Mouse (Mus musculus): ENCODE results near the gene Hist1h4k. TPM values are rescaled to one million over a fixed set of nuclear protein-coding genes. Genes with fewer than 3 reads are reported as not detected.

Hist1h4k gene
- total RNA-seq (2015; ENCODE audit: low replicate concordance) (10.4 and 16.9 TPM in 2 replicates), total RNA-seq (2017; ENCODE audit: low replicate concordance) (714 and 903 TPM in 2 replicates)

DNA sequence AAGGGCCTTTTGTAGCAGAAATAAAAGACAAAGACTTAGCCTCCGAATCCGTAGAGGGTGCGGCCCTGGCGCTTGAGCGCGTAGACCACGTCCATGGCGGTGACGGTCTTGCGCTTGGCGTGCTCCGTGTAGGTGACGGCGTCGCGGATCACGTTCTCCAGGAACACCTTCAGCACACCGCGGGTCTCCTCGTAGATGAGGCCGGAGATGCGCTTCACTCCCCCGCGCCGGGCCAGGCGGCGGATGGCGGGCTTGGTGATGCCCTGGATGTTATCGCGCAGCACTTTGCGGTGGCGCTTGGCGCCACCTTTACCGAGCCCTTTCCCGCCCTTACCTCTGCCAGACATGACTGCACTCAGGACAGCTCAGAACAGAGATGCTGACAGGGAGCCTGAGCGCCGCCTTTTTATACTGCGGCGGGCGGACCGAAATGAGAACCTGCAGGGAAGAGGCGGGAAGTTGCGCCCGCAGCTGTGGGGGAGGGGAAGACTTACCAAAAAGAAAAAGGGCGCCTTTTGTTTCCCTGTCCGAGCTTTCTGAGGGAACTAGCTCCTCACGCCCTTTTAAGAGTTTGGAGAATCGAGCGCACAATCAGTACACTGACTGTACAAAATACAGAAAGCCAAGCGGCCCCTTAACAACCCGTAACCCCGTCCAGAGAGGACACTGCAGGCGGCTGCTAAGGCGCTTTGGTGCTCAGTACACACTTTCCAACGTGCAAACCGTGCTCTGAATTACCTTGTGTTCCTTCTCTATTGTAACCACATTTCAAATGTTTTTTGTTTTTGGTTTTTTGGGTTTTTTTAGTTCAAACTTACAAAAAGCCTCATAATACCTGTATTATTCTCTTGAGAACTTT, at the start of gene Hist1h4k:
Gene Hist1h4k, minus strand, starts transcription at position 347 of the 859 bp plus-strand sequence.
- ATAC-seq (replicated peaks; ENCODE audit: low FRiP score, poor library complexity, severe bottlenecking): peak; percentile 41

DNA sequence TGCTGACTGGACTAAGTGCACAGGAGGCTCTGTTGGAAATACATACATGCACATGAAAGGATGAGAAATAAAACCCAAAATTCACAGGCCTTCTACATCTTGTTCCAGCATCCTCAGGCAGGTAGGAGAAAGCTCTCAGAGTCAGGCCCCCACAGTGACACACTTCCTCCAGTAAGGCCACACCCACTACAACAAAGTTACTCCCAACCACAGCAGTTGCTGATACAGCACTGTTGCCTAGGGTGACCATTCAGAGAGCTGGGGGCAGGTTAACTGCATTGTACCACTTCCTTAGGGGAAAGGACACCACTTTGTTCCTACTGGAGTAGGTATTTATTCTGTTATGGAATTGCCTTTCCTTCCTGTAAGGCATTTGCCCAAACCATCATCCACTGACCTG, 46.9 kb upstream of the Hist1h4k start:
- ATAC-seq (replicated peaks; ENCODE audit: low FRiP score, poor library complexity, severe bottlenecking): peak; percentile 84

DNA sequence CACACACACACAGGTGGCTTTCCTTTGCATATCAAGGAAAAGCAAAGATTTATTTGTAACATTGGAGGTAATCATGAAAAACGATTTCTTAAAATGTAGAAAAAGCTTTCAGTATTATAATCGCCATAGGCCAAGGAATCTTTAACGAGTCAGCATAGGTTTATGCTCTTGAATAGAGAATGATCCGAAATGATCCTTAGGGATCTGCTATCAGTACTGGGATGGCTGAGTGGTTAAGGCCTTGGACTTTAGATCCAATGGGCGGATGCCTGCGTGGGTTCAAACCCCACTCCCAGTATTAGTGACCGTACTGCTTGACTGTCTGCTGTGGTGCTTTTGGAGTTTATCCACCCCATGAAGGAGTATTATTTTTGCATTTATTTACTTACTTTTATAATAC, 45.3 kb upstream of the Hist1h4k start:
- no peak for ATAC-seq (replicated peaks; ENCODE audit: low FRiP score, poor library complexity, severe bottlenecking)

DNA sequence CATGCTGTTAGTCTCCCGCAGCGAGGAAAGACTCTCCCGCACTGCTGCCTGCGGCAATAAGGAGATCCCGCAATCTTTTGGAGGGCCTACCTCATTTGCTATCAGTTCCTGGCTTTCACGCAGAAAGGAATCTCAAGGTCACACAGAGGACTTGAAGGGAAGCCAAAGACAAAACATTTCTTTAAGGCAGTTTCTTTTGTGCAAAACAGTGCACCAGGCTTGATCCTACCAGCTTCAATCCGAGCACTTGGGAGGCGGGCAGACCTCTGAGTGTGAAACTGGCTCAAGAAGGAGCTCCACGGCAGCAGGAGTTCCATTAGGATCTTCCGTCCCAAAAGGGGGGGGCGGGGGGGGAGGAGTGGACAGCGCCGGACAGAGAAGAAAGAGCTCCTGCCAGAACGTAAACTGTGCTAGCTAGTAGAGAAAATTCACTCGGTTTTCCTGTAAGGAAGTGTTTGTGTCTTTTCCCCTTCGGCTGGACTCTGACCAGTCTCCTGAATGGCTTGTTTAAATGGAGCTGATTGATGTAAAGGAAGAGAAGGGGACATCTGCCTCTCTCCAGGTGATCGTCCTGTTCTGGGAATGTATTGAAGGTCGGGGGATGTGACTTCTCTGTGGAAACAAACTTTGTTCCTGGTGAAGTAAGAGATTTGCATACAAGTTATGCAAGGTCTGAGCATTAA, 40.4 kb upstream of the Hist1h4k start:
- no peak for ATAC-seq (replicated peaks; ENCODE audit: low FRiP score, poor library complexity, severe bottlenecking)

DNA sequence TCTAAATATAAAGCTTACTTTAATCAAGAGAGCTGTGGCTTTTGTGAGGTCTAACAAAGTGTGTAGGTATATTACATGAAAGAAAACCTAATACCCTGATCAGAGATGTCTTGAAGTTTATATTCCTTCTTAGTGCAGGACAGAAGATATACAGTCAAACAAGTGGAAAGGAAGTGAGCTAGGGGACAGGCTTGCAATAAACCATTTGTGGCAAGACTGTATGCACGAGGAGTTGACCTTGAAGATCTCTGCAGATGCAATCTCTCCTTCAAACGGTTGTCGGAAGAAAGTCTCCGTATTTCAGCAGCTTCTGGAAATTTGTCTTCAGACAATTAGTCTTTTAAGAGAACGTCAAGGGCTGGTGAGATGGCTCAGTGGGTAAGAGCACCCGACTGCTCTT, 39.6 kb upstream of the Hist1h4k start:
- no peak for ATAC-seq (replicated peaks; ENCODE audit: low FRiP score, poor library complexity, severe bottlenecking)

DNA sequence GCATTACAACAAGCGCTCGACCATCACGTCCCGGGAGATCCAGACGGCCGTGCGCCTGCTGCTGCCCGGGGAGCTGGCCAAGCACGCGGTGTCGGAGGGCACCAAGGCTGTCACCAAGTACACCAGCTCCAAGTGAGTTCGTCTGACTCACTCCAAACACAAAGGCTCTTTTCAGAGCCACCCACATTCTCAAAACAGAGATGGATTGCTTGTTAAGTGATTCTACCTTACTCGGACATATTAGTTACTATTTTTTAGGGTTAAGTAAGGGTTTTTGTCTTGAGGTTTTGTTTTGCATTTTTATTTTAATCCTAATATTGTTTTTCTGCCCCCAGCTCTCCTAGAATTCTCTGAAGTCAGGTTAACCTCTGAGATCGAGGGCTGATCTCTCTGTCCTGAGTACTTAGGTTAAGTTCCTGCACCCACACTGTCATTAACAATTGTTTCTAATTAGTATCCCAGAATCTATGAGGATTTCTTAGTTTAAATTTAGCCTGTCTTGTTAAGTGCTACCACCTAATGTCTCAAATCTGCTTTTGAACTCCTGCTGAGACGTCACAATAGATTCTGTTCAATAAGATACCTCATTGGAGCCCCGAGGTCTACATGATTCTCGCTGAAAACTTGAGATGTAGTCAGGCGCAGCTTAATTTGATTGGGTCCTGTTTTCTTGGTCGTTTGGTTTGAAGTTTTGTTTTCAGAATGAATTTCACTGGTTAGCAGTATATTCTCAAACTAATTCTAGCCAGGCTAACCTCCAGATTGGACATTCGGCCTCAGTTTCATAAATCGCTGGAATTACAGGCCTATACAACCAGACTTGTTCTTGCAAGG, 37.7 kb upstream of the Hist1h4k start:
- no peak for ATAC-seq (replicated peaks; ENCODE audit: low FRiP score, poor library complexity, severe bottlenecking)

DNA sequence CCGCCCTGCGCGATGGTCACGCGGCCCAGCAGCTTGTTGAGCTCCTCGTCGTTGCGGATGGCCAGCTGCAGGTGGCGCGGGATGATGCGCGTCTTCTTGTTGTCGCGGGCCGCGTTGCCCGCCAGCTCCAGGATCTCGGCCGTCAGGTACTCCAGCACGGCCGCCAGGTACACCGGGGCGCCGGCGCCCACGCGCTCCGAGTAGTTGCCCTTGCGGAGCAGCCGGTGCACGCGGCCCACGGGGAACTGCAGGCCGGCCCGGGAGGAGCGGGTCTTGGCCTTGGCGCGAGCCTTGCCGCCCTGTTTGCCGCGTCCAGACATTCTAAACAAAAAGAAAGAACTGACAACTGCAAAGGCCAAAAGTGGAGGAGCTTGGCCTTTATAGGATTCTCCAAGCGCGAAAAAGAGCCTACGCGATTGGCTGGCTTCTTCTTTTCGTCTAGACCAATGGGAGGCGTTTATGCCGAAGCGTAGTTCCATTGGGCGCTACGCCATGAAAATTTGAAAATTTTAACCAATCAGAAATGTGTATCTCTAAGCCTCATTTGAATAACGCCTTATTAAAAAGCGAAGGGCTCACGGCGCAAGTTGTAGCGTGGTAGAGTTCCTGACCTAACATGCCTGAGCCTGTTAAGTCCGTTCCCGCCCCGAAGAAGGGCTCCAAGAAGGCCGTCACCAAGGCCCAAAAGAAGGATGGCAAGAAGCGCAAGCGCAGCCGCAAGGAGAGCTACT, 36.8 kb upstream of the Hist1h4k start, which contains the start of the genes Hist1h2an and Hist1h2bp:
Gene Hist1h2an, minus strand, starts transcription at position 320 of the 731 bp plus-strand sequence.
Gene Hist1h2bp, plus strand, starts transcription at position 563 of the 731 bp plus-strand sequence.
- ATAC-seq (replicated peaks; ENCODE audit: low FRiP score, poor library complexity, severe bottlenecking): peak; percentile 78

DNA sequence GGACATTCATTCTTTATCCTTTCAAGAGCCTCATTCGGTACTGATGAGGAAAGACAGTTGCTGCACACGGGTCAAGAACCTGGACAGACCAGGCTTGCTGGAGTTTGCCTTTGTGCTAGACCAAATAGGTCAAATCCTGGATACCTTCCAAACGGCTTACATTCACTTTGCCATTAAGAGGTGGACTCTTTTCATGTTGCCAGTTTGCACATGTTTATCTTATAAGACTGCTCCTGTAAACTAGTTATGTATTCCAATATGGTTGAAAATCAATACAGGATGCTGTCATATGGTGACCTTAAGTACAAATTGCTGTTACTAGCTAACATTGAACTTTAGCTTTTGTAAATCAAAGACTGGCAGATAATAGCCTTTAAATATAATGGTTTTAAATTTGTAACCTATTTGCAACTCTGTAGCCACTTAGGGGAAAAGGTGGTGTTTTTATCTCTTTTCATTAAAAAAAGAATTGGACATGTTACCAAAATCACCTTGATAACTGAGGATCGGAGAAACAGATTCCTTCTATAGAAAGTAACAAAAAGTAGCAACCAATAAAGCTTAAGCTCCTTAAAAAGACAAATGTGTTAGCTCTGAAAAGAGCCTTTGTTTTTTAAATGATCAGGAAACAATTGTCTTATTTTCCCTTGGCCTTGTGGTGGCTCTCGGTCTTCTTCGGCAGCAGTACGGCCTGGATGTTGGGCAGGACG, 36.0 kb upstream of the Hist1h4k start:
- peak; percentile 13 for ATAC-seq (replicated peaks; ENCODE audit: low FRiP score, poor library complexity, severe bottlenecking)

DNA sequence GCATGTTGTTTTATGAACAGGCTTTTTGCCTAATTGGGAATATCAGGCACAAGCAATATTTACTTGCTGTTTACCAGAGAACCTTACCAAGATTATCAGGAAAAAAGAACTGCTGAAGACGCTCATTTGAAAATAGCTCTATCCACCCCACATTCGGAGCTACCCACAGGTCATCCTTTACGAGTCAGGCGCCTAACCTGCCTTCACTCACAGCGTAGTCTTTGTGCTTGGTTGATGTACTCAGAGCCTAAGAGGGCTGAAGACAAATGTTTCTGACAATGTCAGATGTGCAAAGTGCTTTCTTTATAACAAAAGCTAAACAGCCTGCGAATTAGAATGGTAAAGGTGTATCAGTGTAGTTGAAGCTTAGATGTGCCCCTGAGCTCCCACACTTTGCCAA, 34.0 kb upstream of the Hist1h4k start:
- no peak for ATAC-seq (replicated peaks; ENCODE audit: low FRiP score, poor library complexity, severe bottlenecking)

DNA sequence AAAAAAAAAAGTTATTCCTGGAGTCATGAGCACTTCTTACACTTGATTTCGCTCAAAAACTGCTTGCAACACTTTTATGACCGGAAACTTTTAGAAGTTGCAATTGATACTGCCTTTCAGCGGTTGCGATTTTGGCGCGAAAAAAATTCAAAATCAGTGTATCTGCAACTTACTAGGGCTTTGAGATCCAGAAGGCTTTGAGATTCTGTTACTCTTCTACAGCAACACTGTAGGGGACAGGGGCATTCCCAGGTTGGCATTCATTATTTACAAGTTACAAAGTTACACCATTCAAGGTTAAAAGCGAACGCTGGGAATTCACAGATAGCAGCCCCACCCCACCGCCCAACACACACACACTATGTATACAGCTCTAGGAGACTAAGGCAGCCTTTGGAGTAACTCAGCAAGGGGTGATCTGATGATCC, 33.4 kb upstream of the Hist1h4k start:
- ATAC-seq (replicated peaks; ENCODE audit: low FRiP score, poor library complexity, severe bottlenecking): no peak

DNA sequence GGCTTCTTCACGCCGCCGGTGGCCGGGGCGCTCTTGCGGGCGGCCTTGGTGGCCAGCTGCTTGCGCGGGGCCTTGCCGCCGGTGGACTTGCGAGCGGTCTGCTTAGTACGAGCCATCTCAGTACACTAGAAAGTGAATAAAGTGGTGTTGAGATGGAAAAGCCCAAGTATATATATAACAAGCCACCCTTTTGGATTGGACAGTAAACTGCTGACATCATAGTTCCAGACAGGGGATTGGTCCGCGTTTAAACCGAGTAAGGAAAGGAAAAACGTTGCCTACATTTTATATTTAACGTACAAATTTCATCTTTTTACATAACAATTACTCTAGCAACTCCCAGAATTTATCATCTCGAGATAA, 32.9 kb upstream of the Hist1h4k start, which contains the start of gene Hist1h3i:
Gene Hist1h3i, minus strand, starts transcription at position 116 of the 363 bp plus-strand sequence.
- ATAC-seq (replicated peaks; ENCODE audit: low FRiP score, poor library complexity, severe bottlenecking): peak; percentile 27

DNA sequence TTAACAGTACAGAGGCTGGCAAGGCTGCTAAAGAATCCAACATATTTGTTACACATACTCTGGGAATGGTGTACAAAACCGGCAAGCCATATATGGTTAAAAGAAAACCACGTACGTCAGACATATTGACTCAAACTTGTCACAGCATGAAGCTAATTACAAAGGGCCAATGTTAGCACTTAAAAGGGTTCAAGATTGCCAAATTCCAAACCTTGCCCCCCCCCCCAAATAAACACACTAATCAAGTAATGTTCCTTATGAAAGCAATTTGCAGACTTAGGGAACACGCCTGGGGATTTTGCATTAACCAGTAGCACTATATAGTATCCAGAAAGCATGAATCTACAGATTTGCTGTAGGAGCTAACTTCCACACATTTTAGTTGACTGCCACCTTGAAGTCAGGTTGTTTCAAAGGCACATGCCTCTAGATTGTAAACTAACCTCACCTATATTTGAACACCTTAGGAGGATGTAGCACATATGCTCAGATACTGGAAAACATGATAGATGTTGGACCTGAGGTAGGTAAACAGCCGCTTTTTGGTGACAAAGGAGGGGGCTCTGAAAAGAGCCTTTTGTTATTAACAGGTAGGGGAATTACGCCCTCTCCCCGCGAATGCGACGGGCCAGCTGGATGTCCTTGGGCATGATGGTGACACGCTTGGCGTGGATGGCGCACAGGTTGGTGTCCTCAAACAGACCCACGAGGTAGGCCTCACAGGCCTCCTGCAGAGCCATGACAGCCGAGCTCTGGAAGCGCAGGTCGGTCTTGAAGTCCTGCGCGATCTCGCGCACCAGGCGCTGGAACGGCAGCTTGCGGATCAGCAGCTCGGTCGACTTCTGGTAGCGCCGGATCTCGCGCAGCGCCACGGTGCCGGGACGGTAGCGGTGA, 32.3 kb upstream of the Hist1h4k start:
- ATAC-seq (replicated peaks; ENCODE audit: low FRiP score, poor library complexity, severe bottlenecking): 0 out of 2 replicates have a peak, but pooled peaks have one; percentile 1

DNA sequence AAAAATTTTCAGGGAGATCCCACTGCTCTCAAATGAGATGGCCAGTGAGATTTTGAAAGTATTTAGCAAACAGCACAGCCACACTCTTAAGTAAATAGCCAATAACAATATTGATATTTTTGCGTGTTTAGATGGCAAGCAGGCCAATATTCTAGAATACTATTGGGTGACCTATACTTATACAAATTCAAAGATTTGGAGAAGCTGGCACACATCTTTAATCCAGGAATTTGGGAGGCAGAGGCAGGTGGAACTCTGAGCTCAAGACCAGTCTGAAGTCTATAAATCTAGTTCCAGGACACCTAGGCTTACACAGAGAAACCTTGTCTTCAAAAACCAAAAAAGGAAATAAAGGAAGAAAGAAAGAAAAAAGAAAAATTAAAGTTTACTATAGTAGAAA, 31.3 kb upstream of the Hist1h4k start:
- no peak for ATAC-seq (replicated peaks; ENCODE audit: low FRiP score, poor library complexity, severe bottlenecking)

DNA sequence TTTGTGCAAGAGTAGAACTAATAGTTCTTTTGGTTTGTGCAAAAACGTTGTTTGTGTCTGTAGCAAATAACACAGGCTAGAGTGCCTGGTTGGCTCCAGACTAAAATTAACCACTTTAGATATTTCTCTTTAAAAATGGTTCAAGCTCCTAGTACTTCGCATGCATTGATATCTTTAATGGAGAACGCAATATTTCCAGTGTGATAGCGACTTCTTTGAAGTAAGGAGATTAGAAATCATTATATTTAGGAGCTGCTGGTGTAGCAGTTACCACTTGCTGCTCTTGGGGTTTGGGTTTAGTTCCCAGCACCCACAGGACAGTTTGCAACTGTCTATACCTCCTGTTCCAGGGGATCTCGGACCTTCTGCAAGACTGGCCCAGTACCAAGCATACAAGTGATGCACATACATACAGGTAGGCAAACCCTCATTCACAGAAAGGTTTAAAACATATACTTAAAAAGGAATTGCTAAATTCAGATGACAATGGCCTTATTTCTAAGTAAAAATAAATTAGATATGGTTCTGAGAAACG, 30.8 kb upstream of the Hist1h4k start:
- no peak for ATAC-seq (replicated peaks; ENCODE audit: low FRiP score, poor library complexity, severe bottlenecking)

DNA sequence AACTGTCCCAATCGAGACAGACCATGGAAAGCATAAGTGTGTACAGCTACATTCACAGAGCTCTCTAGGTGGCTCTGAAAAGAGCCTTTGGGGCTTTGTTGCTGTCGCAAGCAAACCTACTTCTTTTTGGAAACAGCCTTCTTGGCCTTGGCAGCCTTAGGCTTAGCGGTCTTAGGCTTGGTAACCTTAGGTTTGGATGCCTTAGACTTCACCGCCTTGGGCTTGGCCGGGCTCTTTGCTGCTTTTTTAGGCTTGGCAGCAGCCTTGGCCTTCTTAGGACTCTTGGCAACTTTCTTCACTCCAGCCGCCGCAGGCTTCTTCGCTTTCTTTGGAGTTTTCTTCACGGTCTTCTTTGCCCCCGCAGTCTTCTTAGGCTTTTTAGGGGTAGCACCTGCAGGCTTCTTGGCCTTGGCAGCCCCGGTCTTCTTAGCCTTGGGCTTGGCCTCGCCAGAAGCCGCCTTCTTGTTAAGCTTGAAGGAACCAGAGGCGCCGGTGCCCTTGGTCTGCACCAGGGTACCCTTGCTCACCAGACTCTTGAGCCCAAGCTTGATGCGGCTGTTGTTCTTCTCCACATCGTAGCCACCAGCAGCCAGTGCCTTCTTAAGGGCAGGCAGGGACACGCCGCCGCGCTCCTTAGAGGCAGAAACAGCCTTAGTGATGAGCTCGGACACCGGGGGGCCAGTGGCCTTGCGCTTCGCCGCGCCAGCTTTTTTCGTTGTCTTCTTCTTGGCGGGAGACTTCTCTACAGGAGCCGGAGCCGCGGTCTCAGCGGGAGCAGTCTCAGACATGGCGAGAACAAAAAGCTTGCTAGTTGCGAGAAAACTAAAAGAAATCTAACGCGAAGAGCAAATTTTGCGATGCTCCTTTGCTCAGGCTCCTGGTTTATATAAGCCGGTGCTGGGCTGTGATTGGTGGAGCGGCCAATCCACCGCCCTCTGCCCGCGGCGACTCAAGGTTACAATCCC, 29.7 kb upstream of the Hist1h4k start, which contains the start of gene Hist1h1b:
Gene Hist1h1b, minus strand, starts transcription at position 859 of the 965 bp plus-strand sequence.
- ATAC-seq (replicated peaks; ENCODE audit: low FRiP score, poor library complexity, severe bottlenecking): peak; percentile 47

Measured in erythroblast, adult 5-6 weeks (primary cell).